Mouse (Mus musculus) embryonic facial prominence, embryonic 13.5 days (tissue): ENCODE measurements around the gene Pde6d. TPM values are rescaled to one million over a fixed set of nuclear protein-coding genes. Genes with fewer than 3 reads are reported as not detected.
A peak's percentile ranks its signal among the peaks of the same experiment; 100 is the strongest.

Experiments
- ATAC-seq: fragments of 200-750 bp; cut with Nextera tagmentation; 2 replicates; pipeline ENCODE4 v1.8.0; 2017; ENCODE audit warnings: low read depth; ENCODE audit not compliant: insufficient number of reproducible peaks, insufficient read depth, low FRiP score, low TSS enrichment
- H3K27ac ChIP-seq: fragments of 300-500 bp; sonication (generic); 2 replicates; pipeline ENCODE4 v1.5.1; 2015; ENCODE audit warnings: moderate library complexity, mild to moderate bottlenecking, inconsistent platforms
- H3K27me3 ChIP-seq: fragments of 300-500 bp; sonication (generic); 2 replicates; pipeline ENCODE4 v1.6.1; 2015; ENCODE audit warnings: mild to moderate bottlenecking, inconsistent platforms
- H3K36me3 ChIP-seq: fragments of 300-500 bp; sonication (generic); 2 replicates; pipeline ENCODE4 v1.6.1; 2015; ENCODE audit warnings: mild to moderate bottlenecking, inconsistent platforms
- H3K4me1 ChIP-seq: fragments of 300-500 bp; sonication (generic); 2 replicates; pipeline ENCODE4 v1.6.1; 2015; ENCODE audit warnings: inconsistent platforms
- H3K4me2 ChIP-seq: fragments of 300-500 bp; sonication (generic); 2 replicates; pipeline ENCODE4 v1.6.1; 2015; ENCODE audit warnings: moderate library complexity, mild to moderate bottlenecking, inconsistent platforms
- H3K4me3 ChIP-seq: fragments of 300-500 bp; sonication (generic); 2 replicates; pipeline ENCODE4 v1.5.1; 2015; ENCODE audit warnings: mild to moderate bottlenecking, inconsistent platforms
- H3K9ac ChIP-seq: fragments of 300-500 bp; sonication (generic); 2 replicates; pipeline ENCODE4 v1.6.1; 2015; ENCODE audit warnings: mild to moderate bottlenecking, inconsistent platforms
- H3K9me3 ChIP-seq: fragments of 300-500 bp; sonication (generic); 2 replicates; pipeline ENCODE4 v1.6.1; 2016; ENCODE audit warnings: inconsistent platforms
- WGBS: fragments of 180-500 bp; shearing (Covaris S2); methylation state at CpG from one replicate; pipeline ENCODE4 v1.1.7; 2015; ENCODE audit warnings: mixed read lengths; 5-methylcytosine and 5-hydroxymethylcytosine counted together
- polyA plus RNA-seq: library from polyadenylated mRNA; unstranded; fragments of >200 nt; fragmentation: Nextera tagmentation; extraction: Ambion mirVana; gene quantifications from 2 replicates; pipeline ENCODE4 v1.2.1, GENCODE M21; 2015

The Pde6d gene
- polyA plus RNA-seq, 1 experiment from 2014 or later: 78.5 TPM

DNA sequence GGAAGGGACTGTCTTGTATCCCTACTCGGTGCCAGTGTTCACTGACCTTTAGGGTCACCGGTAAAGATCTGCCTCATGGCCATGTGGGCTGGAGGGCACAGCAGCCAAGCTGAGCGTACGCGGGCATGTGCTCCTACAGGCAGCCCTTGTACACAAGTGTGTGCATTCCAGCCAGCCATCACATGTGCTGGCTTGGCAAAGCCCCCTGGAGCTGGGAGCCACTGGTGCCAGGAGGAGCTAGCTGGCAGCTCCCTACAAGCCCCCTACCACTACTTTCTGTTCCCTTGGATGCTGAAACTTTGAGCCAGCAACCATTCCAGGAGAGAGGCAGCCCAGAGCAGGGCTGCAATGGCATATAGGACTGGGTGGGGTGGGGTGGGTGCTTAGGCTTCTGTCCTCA, 76.0 kb downstream of the Pde6d start:
- no peak overlapping the region for H3K4me3 ChIP-seq
- no peaks in the 10 kb centered on the region for H3K36me3 ChIP-seq
- 83% methylated on average over 5 of the region's 5 CpGs for WGBS
- ATAC-seq: no peak
- peaks cover 50% of the 10 kb centered on the region for H3K4me1 ChIP-seq
- H3K9me3 ChIP-seq: no peaks in the 10 kb centered on the region
- H3K4me2 ChIP-seq: no peak overlapping the region
- H3K9ac ChIP-seq: no peak overlapping the region
- H3K27me3 ChIP-seq: no peaks in the 10 kb centered on the region
- H3K27ac ChIP-seq: no peak overlapping the region

- Histone ChIP-seq H3K27me3 (no peaks in the 10 kb centered on the region), H3K36me3 (no peaks in the 10 kb centered on the region), H3K4me1 (peaks cover 54% of the 10 kb centered on the region), H3K9me3 (no peaks in the 10 kb centered on the region), H3K4me3 (peak overlapping the region; percentile 48; the same call in 1 of the 2 replicates), H3K27ac (peak overlapping the region; percentile 98), H3K9ac (peak overlapping the region; percentile 81), H3K4me2 (peak overlapping the region; percentile 71)
- ATAC-seq: no peak
- WGBS: 75% methylated on average over 1 of the region's 1 CpGs
These were observed 77.0 kb downstream of the Pde6d start for GRCm38 (mm10) chr1:86505461-86505860.

DNA sequence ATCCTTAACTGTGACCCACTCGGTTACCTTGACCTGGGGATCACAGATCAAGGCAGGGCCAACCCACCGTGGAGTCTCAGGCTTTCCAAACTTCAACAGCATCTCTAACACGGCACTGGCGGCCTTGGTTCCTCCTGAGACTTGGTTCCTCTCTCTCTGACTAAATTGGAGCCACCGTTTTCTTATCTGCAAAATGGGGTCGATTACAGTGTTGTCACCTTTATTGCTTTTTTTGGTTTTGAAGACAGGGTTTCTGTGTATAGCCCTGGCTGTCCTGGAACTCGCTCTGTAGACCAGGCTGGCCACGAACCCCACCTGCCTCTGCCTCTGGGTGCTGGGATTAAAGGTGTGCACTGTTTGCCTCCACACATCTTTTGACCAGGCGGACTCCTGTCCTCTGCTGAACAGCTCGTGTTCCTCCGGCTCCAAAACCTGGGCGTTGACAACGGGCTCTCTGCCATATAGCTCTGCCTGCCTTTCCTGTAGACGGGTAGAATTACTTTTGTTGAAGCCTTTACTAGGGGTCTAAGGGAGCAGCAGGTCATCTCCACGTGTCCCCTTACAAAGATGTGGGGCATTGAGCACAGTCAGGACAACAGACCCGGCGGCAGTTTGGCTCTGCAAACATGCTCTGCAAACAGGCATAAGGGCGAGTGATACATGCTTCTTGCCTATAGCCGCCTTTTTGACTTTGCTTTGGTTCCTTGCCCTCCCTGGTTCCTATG, 77.6 kb downstream of the Pde6d start:
- 16% methylated on average over 19 of the region's 19 CpGs for WGBS
- peak overlapping the region; percentile 48 for H3K4me3 ChIP-seq
- peak overlapping the region; percentile 71 for H3K4me2 ChIP-seq
- H3K4me1 ChIP-seq: peaks cover 59% of the 10 kb centered on the region
- peak overlapping the region; percentile 81 for H3K9ac ChIP-seq
- no peaks in the 10 kb centered on the region for H3K27me3 ChIP-seq
- H3K27ac ChIP-seq: peak overlapping the region; percentile 98
- no peaks in the 10 kb centered on the region for H3K9me3 ChIP-seq
- no peak for ATAC-seq
- H3K36me3 ChIP-seq: no peaks in the 10 kb centered on the region

DNA sequence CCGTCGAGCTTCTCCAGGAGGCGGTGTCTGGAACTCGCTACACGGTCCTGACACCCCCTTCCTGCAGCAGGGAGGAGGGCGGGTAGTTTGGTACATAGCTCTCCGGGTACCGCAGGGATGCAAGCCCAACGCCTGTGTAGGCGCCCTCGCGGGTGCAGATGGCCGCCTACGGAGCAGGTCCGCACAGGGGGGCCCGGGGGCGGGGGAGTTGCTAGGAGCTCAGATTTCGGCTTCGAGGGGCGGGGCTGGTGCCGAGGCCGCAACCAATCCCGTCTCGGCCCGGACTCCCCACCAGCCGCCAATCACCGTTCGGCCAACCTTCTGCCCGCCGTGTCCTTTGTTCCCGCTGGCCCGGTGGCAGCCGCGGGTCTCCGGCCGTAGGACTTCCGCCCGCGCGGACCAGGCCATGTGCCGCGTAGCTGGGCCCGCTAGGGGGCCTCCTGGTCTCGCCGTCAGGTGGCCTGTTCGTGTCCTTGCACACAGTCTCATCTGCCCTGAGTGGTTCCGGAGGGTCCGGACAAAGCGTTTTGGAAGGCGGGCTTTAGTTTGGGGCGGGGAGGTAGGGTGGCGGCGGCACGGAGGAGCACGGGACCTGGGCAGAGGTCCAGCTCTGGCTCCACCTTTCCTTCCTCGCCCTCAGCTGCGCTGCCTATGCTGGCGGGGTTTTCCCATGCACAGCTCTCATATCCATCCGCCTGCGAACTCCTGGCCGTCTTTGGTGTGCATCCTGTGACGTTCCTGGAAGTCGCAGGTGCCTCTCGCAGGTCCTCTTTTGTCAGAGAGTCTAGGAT, 78.3 kb downstream of the Pde6d start:
- ATAC-seq: peak; percentile 86
- WGBS: under 1% methylated on average over 64 of the region's 64 CpGs
- H3K4me1 ChIP-seq: peaks cover 56% of the 10 kb centered on the region

DNA sequence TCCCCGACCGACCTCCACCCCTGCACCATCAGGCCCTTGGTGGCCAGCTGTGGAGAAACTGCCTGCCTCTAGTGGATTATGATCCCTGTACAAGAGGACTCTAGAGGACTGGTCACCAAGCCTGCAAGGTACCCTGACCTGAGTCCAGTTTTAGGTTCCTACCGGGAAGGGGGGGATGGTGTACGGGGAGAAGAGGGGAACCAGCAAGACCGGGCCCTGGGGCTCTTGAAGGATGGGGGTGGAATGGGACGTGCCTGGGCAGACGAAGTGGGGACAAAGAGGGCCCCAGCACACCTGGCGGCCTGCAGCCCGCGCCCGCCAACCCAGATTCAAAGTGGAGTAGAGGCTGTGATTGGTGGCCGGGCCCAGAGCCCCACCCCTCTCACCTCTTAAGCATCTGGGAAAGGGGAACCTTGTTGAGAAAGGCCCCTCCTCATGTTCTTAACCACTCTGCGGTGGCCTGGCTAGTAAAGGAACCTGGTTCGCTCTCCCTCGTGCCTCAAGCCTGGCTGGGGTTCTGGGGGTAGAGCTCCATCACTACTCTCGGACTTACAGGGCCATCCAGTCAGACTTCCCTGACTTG, 79.2 kb downstream of the Pde6d start:
- WGBS: 10% methylated on average over 16 of the region's 16 CpGs
- peaks cover 62% of the 10 kb centered on the region for H3K4me1 ChIP-seq
- peak overlapping the region; percentile 71 for H3K4me2 ChIP-seq

More for the DNA sequence above, 78.3 kb downstream of the Pde6d start:
- H3K4me3 ChIP-seq: peak overlapping the region; percentile 48
- no peaks in the 10 kb centered on the region for H3K9me3 ChIP-seq
- no peaks in the 10 kb centered on the region for H3K27me3 ChIP-seq
- peak overlapping the region; percentile 71 for H3K4me2 ChIP-seq
- H3K36me3 ChIP-seq: no peaks in the 10 kb centered on the region
- H3K9ac ChIP-seq: peak overlapping the region; percentile 81
- H3K27ac ChIP-seq: peak overlapping the region; percentile 98

GRCm38 (mm10) chr1:86502221-86503048, 80.0 kb downstream of the Pde6d start:
- Histone ChIP-seq H3K36me3 (no peaks in the 10 kb centered on the region), H3K9me3 (no peaks in the 10 kb centered on the region), H3K4me3 (peak overlapping the region; percentile 48; the same call in 1 of the 2 replicates), H3K27ac (peak overlapping the region; percentile 98), H3K4me2 (peak overlapping the region; percentile 71), H3K9ac (peak overlapping the region; percentile 81), H3K27me3 (no peaks in the 10 kb centered on the region), H3K4me1 (peaks cover 71% of the 10 kb centered on the region)
- no peak for ATAC-seq
- WGBS: 19% methylated on average over 16 of the region's 17 CpGs

More for the DNA sequence above, 79.2 kb downstream of the Pde6d start:
- peak overlapping the region; percentile 98 for H3K27ac ChIP-seq
- H3K36me3 ChIP-seq: no peaks in the 10 kb centered on the region
- H3K4me3 ChIP-seq: peak overlapping the region; percentile 48
- no peaks in the 10 kb centered on the region for H3K27me3 ChIP-seq
- H3K9me3 ChIP-seq: no peaks in the 10 kb centered on the region
- peak; percentile 28; the same call in 1 of the 2 replicates for ATAC-seq
- peak overlapping the region; percentile 81 for H3K9ac ChIP-seq

DNA sequence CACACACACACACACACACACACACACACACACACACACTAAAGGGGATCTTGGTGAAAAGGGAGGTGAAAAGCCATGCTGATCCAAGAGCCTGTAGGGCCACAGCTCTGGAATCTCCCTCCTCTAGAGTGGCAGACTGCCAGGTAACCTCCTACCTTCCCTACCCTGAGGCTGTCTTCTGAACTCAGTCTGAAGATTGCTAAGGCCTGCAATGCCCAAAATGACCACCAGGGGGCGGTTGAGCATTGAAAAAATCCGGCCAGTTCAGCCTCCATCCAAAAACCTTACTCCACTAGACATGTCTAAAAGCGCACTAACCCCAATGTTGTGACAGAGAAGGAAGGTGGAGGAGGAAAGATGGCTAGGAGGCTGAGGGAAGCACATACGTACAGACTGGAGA, 80.9 kb downstream of the Pde6d start:
- no peak overlapping the region for H3K9ac ChIP-seq
- peak overlapping the region; percentile 71 for H3K4me2 ChIP-seq
- H3K27me3 ChIP-seq: no peaks in the 10 kb centered on the region
- peaks cover 73% of the 10 kb centered on the region for H3K4me1 ChIP-seq
- no peaks in the 10 kb centered on the region for H3K36me3 ChIP-seq
- ATAC-seq: no peak
- 1% methylated on average over 4 of the region's 4 CpGs for WGBS
- H3K9me3 ChIP-seq: no peaks in the 10 kb centered on the region
- H3K27ac ChIP-seq: peak overlapping the region; percentile 98
- peak overlapping the region; percentile 10 for H3K4me3 ChIP-seq

DNA sequence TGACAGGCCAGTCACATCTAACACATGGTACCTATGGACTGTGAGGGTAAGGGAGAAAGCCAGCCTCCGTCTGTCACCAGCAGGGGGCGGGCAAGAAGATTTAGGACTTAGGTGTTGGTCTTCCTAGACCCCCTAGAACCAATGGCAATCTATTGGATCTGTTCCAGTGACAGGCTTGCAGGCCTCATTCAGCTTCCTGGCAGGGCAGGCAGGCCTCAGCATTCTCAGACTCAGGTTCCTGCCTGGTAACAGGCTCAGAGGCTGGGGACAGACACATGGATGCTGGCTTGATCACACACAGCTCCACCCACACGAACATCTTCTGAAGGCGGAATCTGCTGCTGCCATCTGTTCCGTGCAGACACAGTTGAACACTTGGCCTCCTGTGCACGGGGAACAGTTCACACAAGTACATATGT, 81.3 kb downstream of the Pde6d start:
- Histone ChIP-seq H3K9me3 (no peaks in the 10 kb centered on the region), H3K4me2 (no peak overlapping the region), H3K27me3 (no peaks in the 10 kb centered on the region), H3K4me3 (no peak overlapping the region), H3K27ac (peak overlapping the region; percentile 98), H3K4me1 (peaks cover 70% of the 10 kb centered on the region), H3K9ac (no peak overlapping the region), H3K36me3 (no peaks in the 10 kb centered on the region)
- WGBS: 27% methylated on average over 6 of the region's 6 CpGs
- ATAC-seq: no peak

GRCm38 (mm10) chr1:86500681-86501080, 81.7 kb downstream of the Pde6d start:
- H3K4me2 ChIP-seq: no peak overlapping the region
- no peaks in the 10 kb centered on the region for H3K9me3 ChIP-seq
- no peak overlapping the region for H3K9ac ChIP-seq
- H3K4me1 ChIP-seq: peaks cover 69% of the 10 kb centered on the region
- ATAC-seq: no peak
- 80% methylated on average over 4 of the region's 4 CpGs for WGBS
- H3K27me3 ChIP-seq: no peaks in the 10 kb centered on the region
- no peak overlapping the region for H3K4me3 ChIP-seq
- no peaks in the 10 kb centered on the region for H3K36me3 ChIP-seq
- peak overlapping the region; percentile 98 for H3K27ac ChIP-seq

DNA sequence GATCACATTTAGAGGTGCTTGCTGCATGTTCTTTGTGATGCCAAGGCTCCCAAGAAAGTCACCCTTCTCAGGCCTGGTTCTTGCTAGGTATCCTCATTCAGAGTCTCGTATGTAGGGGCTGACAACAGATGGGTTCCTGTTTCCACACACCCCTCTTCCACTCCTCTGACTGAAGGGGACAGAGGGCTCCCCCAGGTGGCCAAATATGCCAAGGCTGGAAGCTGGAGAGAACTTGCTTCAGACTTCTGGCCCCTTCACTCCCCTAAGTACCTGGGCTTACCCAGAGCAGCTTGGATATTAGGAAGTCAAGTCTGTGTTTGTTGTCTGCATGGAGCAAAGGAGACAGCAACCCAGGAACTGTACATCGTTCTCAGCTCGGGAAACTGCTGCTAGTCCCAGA, 82.5 kb downstream of the Pde6d start:
- H3K36me3 ChIP-seq: no peaks in the 10 kb centered on the region
- ATAC-seq: no peak
- no peaks in the 10 kb centered on the region for H3K27me3 ChIP-seq
- peaks cover 62% of the 10 kb centered on the region for H3K4me1 ChIP-seq
- H3K4me3 ChIP-seq: no peak overlapping the region
- no peak overlapping the region for H3K9ac ChIP-seq
- WGBS: 49% methylated on average over 3 of the region's 3 CpGs
- no peak overlapping the region for H3K4me2 ChIP-seq
- H3K9me3 ChIP-seq: no peaks in the 10 kb centered on the region
- H3K27ac ChIP-seq: peak overlapping the region; percentile 51

GRCm38 (mm10) chr1:86498611-86499010, 83.8 kb downstream of the Pde6d start:
- Histone ChIP-seq H3K4me3 (no peak overlapping the region), H3K36me3 (no peaks in the 10 kb centered on the region), H3K4me2 (no peak overlapping the region), H3K4me1 (peaks cover 55% of the 10 kb centered on the region), H3K9ac (no peak overlapping the region), H3K9me3 (no peaks in the 10 kb centered on the region), H3K27me3 (no peaks in the 10 kb centered on the region), H3K27ac (peak overlapping the region; percentile 3; the same call in 1 of the 2 replicates)
- ATAC-seq: no peak
- 53% methylated on average over 1 of the region's 1 CpGs for WGBS
